Mouse (Mus musculus) olfactory bulb, adult 2 months (tissue): ENCODE measurements at regions not wholly inside any gene's neighbourhood (a gene's known extent, or its start where the extent isn't known, plus 50 kb on each side); places are given as distances from the start of the nearest gene placed in this dataset.

Experiments used
- CTCF ChIP-seq: fragments of 200-500 bp; IDR thresholded peaks from 2 replicates; pipeline ENCODE4 v1.5.1; 2012; ENCODE audit warnings: low read depth, mild to moderate bottlenecking, low read length, moderate library complexity; ENCODE audit not compliant: insufficient read depth
- POLR2A ChIP-seq: fragments of 200-500 bp; IDR thresholded peaks from 2 replicates; pipeline ENCODE4 v1.6.1; 2012; ENCODE audit warnings: mild to moderate bottlenecking, low read depth, low read length, moderate library complexity; ENCODE audit not compliant: insufficient read depth

DNA sequence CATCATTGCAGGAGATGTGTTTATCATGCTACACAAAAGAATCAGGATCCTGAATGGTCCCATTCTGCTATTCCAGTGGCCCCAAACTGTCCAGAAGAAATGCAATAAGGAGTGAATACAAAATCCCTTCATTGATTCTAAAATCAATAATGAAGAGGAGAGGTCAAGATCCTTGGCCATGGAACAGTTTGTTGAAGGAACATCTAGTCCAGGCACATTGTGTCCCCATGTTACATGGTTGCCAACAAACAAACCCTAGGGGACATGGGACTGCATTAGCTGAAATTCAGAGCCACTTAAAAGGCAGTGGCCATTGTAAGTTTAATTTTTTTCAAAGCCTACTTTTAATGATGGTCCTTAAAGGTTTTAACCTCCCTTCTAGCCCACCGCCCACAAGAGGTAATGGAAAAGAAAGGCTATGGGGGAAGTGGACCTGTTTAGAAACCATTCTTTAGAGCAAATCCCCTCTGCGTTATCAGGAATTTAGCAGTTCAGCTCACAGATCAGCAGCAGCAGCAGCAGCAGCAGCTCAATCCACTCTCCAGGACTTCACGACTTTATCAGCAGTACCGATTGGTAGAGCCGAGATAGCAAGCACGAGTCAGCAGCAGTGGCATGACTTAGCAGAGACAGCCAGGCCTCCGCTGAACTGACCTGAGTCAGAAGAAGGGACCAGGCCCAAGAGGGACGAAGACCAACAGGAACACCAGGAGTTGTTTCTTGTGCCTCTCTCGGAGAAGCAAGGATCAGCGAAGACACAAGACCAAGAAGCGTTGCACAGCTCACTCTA is 268.3 kb downstream of the Setd4 start:
- no peak for TF ChIP-seq CTCF
- no peak for TF ChIP-seq POLR2A
